Comparison of ENCODE assay signal across 17 mouse cellular contexts in genomic region chr2:170494784-170495710, GRCm38 (mm10). TPM values are rescaled to one million over a fixed set of nuclear protein-coding genes. Genes with fewer than 3 reads are reported as not detected.
A peak's percentile ranks its signal among the peaks of the same experiment; 100 is the strongest.
DNase-seq lines count a peak whose midpoint lies in the region; ATAC-seq and TF ChIP-seq lines count a peak whose summit lies in the region.
"Had no signal": no experiment of that assay in that cellular context is flagged by ENCODE, and none has a peak within 500 bp of the region (broad histone marks: within the 10 kb centered on the region; RNA-seq: fewer than 3 reads in every experiment).

No protein-coding gene starts in this region.

- TF ChIP-seq CTCF in kidney, adult 2 months (conservative IDR thresholded peaks at IDR 0.05; ENCODE audit: insufficient read depth, insufficient read length, low read depth, low read length) = no peak

- peaks cover 5% of the 10 kb centered on the region; the same call in 1 of the 2 replicates for H3K4me1 ChIP-seq in kidney, adult 2 months (ENCODE audit: control insufficient read depth, insufficient read depth, low read length)
- peaks cover 32% of the 10 kb centered on the region for H3K4me1 ChIP-seq in embryonic facial prominence, embryonic 10.5 days
- H3K4me1 ChIP-seq in midbrain, embryonic 12.5 days = peaks cover 20% of the 10 kb centered on the region

- H3K27ac ChIP-seq in kidney, adult 2 months (ENCODE audit: insufficient read depth, low read depth, low read length) = no peak overlapping the region
- no peak overlapping the region for H3K27ac ChIP-seq in embryonic facial prominence, embryonic 10.5 days (replicated peaks)
- H3K27ac ChIP-seq in midbrain, embryonic 12.5 days (replicated peaks) = no peak overlapping the region
- H3K27ac ChIP-seq: hindbrain, embryonic 15.5 days; left cerebral cortex, adult 2 months; liver, embryonic 15.5 days; macrophage had no signal

- 0 out of 2 replicates have a peak, but pooled peaks cover 3% of the 10 kb centered on the region for H3K27me3 ChIP-seq in kidney, adult 2 months (replicated peaks; ENCODE audit: control insufficient read depth, insufficient read depth, low read length)
- peaks cover 91% of the 10 kb centered on the region for H3K27me3 ChIP-seq in embryonic facial prominence, embryonic 10.5 days (replicated peaks; ENCODE audit: low read depth, poor library complexity, severe bottlenecking)
- H3K27me3 ChIP-seq in midbrain, embryonic 12.5 days = peaks cover 79% of the 10 kb centered on the region

- no peaks in the 10 kb centered on the region for H3K36me3 ChIP-seq in kidney, adult 2 months (ENCODE audit: control insufficient read depth, insufficient read depth, low read length)
- no peaks in the 10 kb centered on the region for H3K36me3 ChIP-seq in embryonic facial prominence, embryonic 10.5 days (replicated peaks)
- no peaks in the 10 kb centered on the region for H3K36me3 ChIP-seq in midbrain, embryonic 12.5 days
- H3K36me3 ChIP-seq: heart, embryonic 12.5 days; hindbrain, embryonic 15.5 days; liver, embryonic 15.5 days had no signal

- no peak for TF ChIP-seq POLR2A in kidney, adult 2 months (IDR thresholded peaks at IDR 0.05; ENCODE audit: low read depth, low read length)

- WGBS in kidney, adult 2 months = 12% methylated on average over 31 of the region's 31 CpGs
- 7% methylated on average over 31 of the region's 31 CpGs for WGBS in embryonic facial prominence, embryonic 10.5 days
- 4% methylated on average over 31 of the region's 31 CpGs for WGBS in midbrain, embryonic 12.5 days

- peak overlapping the region; percentile 15; the same call in 1 of the 2 replicates for H3K4me2 ChIP-seq in midbrain, embryonic 12.5 days (replicated peaks)
- H3K4me2 ChIP-seq: heart, embryonic 12.5 days; liver, embryonic 15.5 days had no signal

- DNase-seq in kidney, adult 2 months = no peak
- DNase-seq in kidney, adult 18-20 months = no peak
- DNase-seq in ZHBTc4 (ENCODE audit: low read depth, low spot score) = peak; percentile 44
- peak; percentile 51 for DNase-seq in embryonic facial prominence, embryonic 10.5 days (ENCODE audit: low spot score)
- DNase-seq in cerebellum, adult 11-12 months = no peak
- no peak for DNase-seq in left cerebral cortex, adult 8-10 months (ENCODE audit: low spot score in 2 of 2)
- DNase-seq: adrenal gland, adult 8-10 months; gastrocnemius, postnatal 36 days had no signal

- no peak for ATAC-seq in midbrain, embryonic 12.5 days (ENCODE audit: low FRiP score, low read depth)
- ATAC-seq in frontal cortex, adult (ENCODE audit: low TSS enrichment) = no peak

- H3K9ac ChIP-seq in midbrain, embryonic 12.5 days (replicated peaks) = no peak overlapping the region
- H3K9ac ChIP-seq: heart, embryonic 12.5 days; hindbrain, embryonic 15.5 days; liver, embryonic 15.5 days had no signal

- peak overlapping the region; percentile 1; the same call in 1 of the 2 replicates for H3K4me3 ChIP-seq in kidney, adult 2 months (ENCODE audit: insufficient read depth, low read depth, low read length)
- H3K4me3 ChIP-seq in embryonic facial prominence, embryonic 10.5 days = peak overlapping the region; percentile 32
- peak overlapping the region; percentile 18; the same call in 1 of the 2 replicates for H3K4me3 ChIP-seq in midbrain, embryonic 12.5 days
- H3K4me3 ChIP-seq: heart, embryonic 12.5 days; left cerebral cortex, adult 2 months; liver, embryonic 15.5 days had no signal

- H3K9me3 ChIP-seq in embryonic facial prominence, embryonic 10.5 days = no peaks in the 10 kb centered on the region
- no peaks in the 10 kb centered on the region for H3K9me3 ChIP-seq in midbrain, embryonic 12.5 days
- H3K9me3 ChIP-seq: heart, embryonic 12.5 days; hindbrain, embryonic 15.5 days; liver, embryonic 15.5 days had no signal

RNA-seq across cellular contexts. Expression of gene Pfdn4, which starts 1.2 kb away (rescaled TPM):
- polyA plus RNA-seq in kidney, adult 2 months (2012; rRNA removed) = 5.6 TPM in 2 replicates
- 91.9 and 96.9 TPM in 2 replicates for polyA plus RNA-seq in embryonic facial prominence, embryonic 10.5 days (2016; fragmentation: Nextera tagmentation; extraction: Ambion mirVana)
- 120 and 136 TPM in 2 replicates for polyA plus RNA-seq in midbrain, embryonic 12.5 days (2016; fragmentation: Nextera tagmentation; extraction: Ambion mirVana)
- 10 to 100 TPM; 21.4 to 32.9 (median 29.2) TPM for total RNA-seq in left cerebral cortex, adult 8-10 months (2022)

RNA-seq across cellular contexts. Expression of gene Cyp24a1, which starts 1.9 kb away (rescaled TPM):
- polyA plus RNA-seq in kidney, adult 2 months (2012; rRNA removed) = 27.5 and 29.2 TPM in 2 replicates
- not detected in 2 replicates for polyA plus RNA-seq in embryonic facial prominence, embryonic 10.5 days (2016; fragmentation: Nextera tagmentation; extraction: Ambion mirVana)
- 0.08 TPM in 1 of 2 replicates, not detected in the other for polyA plus RNA-seq in midbrain, embryonic 12.5 days (2016; fragmentation: Nextera tagmentation; extraction: Ambion mirVana)
- not detected for total RNA-seq in left cerebral cortex, adult 8-10 months (2022)
- total RNA-seq: adrenal gland, adult 8-10 months; gastrocnemius, postnatal 36 days; left cerebral cortex, adult 2 months had no signal
- polyA plus RNA-seq: heart, embryonic 12.5 days; large intestine, adult 2 months; liver, embryonic 15.5 days; macrophage; spleen, adult 2 months had no signal

Comparison
In these comparisons a context has a peak if more than half of its experiments do, and no peak if none do; other contexts are left out.
1. DNase-seq: peak in ZHBTc4 (single experiment) and embryonic facial prominence, embryonic 10.5 days (single experiment); none in kidney, adult 2 months (single experiment), kidney, adult 18-20 months (single experiment), cerebellum, adult 11-12 months (single experiment) and left cerebral cortex, adult 8-10 months (0 of 2).
2. RNA of gene Pfdn4, which starts 1.2 kb away (polyA plus RNA-seq): 120 to 136 TPM in midbrain, embryonic 12.5 days and 91.9 to 96.9 TPM in embryonic facial prominence, embryonic 10.5 days; 5.6 TPM in kidney, adult 2 months; every median in the first group is over 10 times any median in the second.
3. RNA of gene Cyp24a1, which starts 1.9 kb away (polyA plus RNA-seq): 27.5 to 29.2 TPM in kidney, adult 2 months; 0.08 TPM in midbrain, embryonic 12.5 days and not detected in embryonic facial prominence, embryonic 10.5 days; every median in the first group is over 10 times any median in the second.
4. Peak in every context shown above with its lines, with median percentiles within 50 percentile points of each other: H3K4me3 ChIP-seq.